Mouse (Mus musculus) liver, embryonic 14.5 days (tissue): ENCODE data around the gene Olfr1270. TPM values are rescaled to one million over a fixed set of nuclear protein-coding genes. Genes with fewer than 3 reads are reported as not detected.
"Not testable (repeated sequence)": the region's sequence is repeated elsewhere in the genome, so short reads cannot be mapped to it uniquely, and the experiment has no call there.

Experiments used
- ATAC-seq: fragments of 200-750 bp; cut with Nextera tagmentation; 2 replicates; pipeline ENCODE4 v1.8.0; 2017; ENCODE audit warnings: moderate number of reproducible peaks, mild to moderate bottlenecking, moderate library complexity; ENCODE audit not compliant: insufficient read depth
- DNase-seq, 3 experiments: peaks; one replicate each; pipeline ENCODE4 v3.0.0-alpha.2; 2012 to 2013; ENCODE audit warnings: low read depth in 3 of 3, low spot score in 3 of 3
- H3K27ac ChIP-seq: fragments of 300-500 bp; sonication (generic); 2 replicates; pipeline ENCODE4 v1.5.1; 2014; ENCODE audit warnings: moderate library complexity, mild to moderate bottlenecking, control low read depth, inconsistent platforms
- H3K27me3 ChIP-seq: fragments of 300-500 bp; sonication (generic); 2 replicates; pipeline ENCODE4 v1.6.1; 2014; ENCODE audit warnings: mild to moderate bottlenecking, low read length, moderate library complexity; ENCODE audit not compliant: control insufficient read depth, insufficient read depth
- H3K36me3 ChIP-seq: fragments of 300-500 bp; sonication (generic); replicated peaks from 2 replicates; pipeline ENCODE4 v1.6.1; 2014; ENCODE audit warnings: low read depth; ENCODE audit not compliant: control insufficient read depth, insufficient read depth
- H3K4me1 ChIP-seq, 2 experiments: fragments of 200-500 bp in 1 of 2; fragments of 300-500 bp in 1 of 2; sonication (generic) in 1 of 2; replicated peaks; 2 replicates each; pipeline ENCODE4 v1.6.1; 2012 to 2014; ENCODE audit warnings: antibody characterized with exemption in 1 of 2, inconsistent platforms in 1 of 2, low read length in 1 of 2; ENCODE audit not compliant: control insufficient read depth in 2 of 2, insufficient read depth in 2 of 2
- H3K4me2 ChIP-seq: fragments of 300-500 bp; sonication (generic); 2 replicates; pipeline ENCODE4 v1.6.1; 2014; ENCODE audit warnings: low read depth, mild to moderate bottlenecking, control low read depth, moderate library complexity
- H3K4me3 ChIP-seq, 2 experiments: fragments of 200-500 bp in 1 of 2; fragments of 300-500 bp in 1 of 2; sonication (generic) in 1 of 2; 2 replicates each; pipeline ENCODE4 v1.5.1; 2012 to 2014; ENCODE audit warnings: low read depth in 2 of 2, low read length in 2 of 2, mild to moderate bottlenecking in 2 of 2, control low read depth in 1 of 2, inconsistent platforms in 1 of 2, moderate library complexity in 1 of 2; ENCODE audit not compliant: insufficient read depth in 1 of 2
- H3K9ac ChIP-seq: fragments of 300-500 bp; sonication (generic); replicated peaks from 2 replicates; pipeline ENCODE4 v1.6.1; 2014; ENCODE audit warnings: mild to moderate bottlenecking, control low read depth, moderate library complexity
- H3K9me3 ChIP-seq: fragments of 300-500 bp; sonication (generic); 2 replicates; pipeline ENCODE4 v1.6.1; 2016; ENCODE audit warnings: low read length, mixed read lengths; ENCODE audit not compliant: control insufficient read depth
- CTCF ChIP-seq: IDR thresholded peaks from 2 replicates; pipeline ENCODE4 v1.5.1; 2016; ENCODE audit warnings: antibody characterized with exemption, low read depth, control low read depth
- EP300 ChIP-seq: IDR thresholded peaks from 2 replicates; pipeline ENCODE4 v1.6.1; 2016; ENCODE audit warnings: antibody characterized with exemption, low read depth
- WGBS: fragments of 180-500 bp; shearing (Covaris S2); extraction: QIAGEN DNeasy Blood & Tissue Kit; methylation state at CpG from one replicate; pipeline ENCODE4 v1.1.7; 2014; ENCODE audit not compliant: insufficient replicate concordance; 5-methylcytosine and 5-hydroxymethylcytosine counted together
- polyA plus RNA-seq, 2 experiments: library from polyadenylated mRNA; depleted of rRNA in 1 of 2; stranded (reverse) in 1 of 2; unstranded in 1 of 2; fragments of >200 nt; fragmentation: Nextera tagmentation in 1 of 2; extraction: Ambion mirVana in 1 of 2; gene quantifications; 2 replicates each; pipeline versions ENCODE4 v1.2.1 to v1.2.3; 2012 to 2014

Gene Olfr1270
- polyA plus RNA-seq (2012; rRNA removed) = not detected in 2 replicates
- not detected in 2 replicates for polyA plus RNA-seq (2014; fragmentation: Nextera tagmentation; extraction: Ambion mirVana)

- Histone ChIP-seq H3K4me2 (no peak within 1 kb of the TSS), H3K4me3 (no peak within 1 kb of the TSS), H3K4me1 (no peaks in the 10 kb centered on the region), H3K36me3 (no peaks in the 10 kb centered on the region), H3K9me3 (no peaks in the 10 kb centered on the region), H3K9ac (no peak within 1 kb of the TSS), H3K27me3 (no peaks in the 10 kb centered on the region), H3K27ac (no peak within 1 kb of the TSS)
- DNase-seq (no peak), ATAC-seq (no peak)
- TF ChIP-seq CTCF = no peak
- no peak for TF ChIP-seq EP300
- 67% methylated on average over 3 of the region's 3 CpGs for WGBS
Measured at GRCm38 (mm10) chr2:90152991-90153390, at the start of gene Olfr1270. Gene Olfr1270, minus strand, starts transcription at chr2:90153091.

DNA sequence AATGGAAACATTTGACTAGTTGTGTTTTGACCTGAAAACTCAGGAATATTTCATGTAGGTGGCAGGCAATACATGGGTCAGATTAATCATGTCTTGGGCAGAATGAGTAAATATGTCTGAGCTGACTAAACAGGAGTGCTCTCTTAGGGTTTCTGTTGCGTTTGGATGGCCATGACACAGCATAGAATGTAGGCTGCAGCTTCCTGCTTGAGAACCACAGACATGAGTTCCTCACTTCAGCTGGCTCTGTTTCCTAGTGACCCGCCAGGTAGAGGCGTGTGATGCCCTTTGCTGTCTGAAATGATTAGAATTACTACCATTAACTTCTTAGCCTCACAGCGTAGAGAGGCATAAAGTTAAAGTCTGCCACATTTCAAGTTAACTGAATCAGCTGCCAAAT lies 46.7 kb upstream of the Olfr1270 start:
- not testable (repeated sequence) for ATAC-seq, DNase-seq, H3K9me3 ChIP-seq, H3K4me2 ChIP-seq, H3K36me3 ChIP-seq, H3K4me3 ChIP-seq, H3K27me3 ChIP-seq, H3K27ac ChIP-seq, H3K9ac ChIP-seq, H3K4me1 ChIP-seq
- WGBS = no CpG with 5 or more reads among the region's 4 CpGs

GRCm38 (mm10) chr2:90195285-90195684 lies 42.4 kb upstream of the Olfr1270 start:
- H3K4me2 ChIP-seq, H3K36me3 ChIP-seq, H3K27me3 ChIP-seq, H3K4me3 ChIP-seq, H3K4me1 ChIP-seq, H3K9me3 ChIP-seq, H3K27ac ChIP-seq, H3K9ac ChIP-seq, DNase-seq, ATAC-seq: not testable (repeated sequence)
- WGBS = no CpG with 5 or more reads among the region's 6 CpGs

DNA sequence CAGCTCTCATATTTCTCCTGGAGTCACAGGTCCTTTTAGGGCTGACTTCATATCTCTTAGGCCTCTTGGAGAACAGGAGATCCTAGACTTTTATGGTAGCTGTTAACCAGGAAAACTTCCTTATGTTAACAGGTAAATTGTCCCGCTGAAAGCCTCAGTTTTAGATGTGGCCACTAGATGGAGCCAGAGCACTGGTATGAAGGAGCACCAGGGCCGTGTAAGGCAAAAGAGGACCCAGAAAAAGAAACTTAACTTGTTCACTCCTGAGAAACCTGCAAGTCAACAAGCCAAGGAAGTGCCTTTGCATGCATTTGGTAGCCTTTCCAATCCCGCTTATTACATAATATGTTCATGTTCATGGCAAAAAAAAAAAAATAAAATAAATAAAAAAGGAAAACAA lies 41.9 kb upstream of the Olfr1270 start:
- not testable (repeated sequence) for H3K27ac ChIP-seq, DNase-seq, H3K9me3 ChIP-seq, H3K9ac ChIP-seq, ATAC-seq, H3K4me3 ChIP-seq, H3K4me1 ChIP-seq, H3K27me3 ChIP-seq, H3K36me3 ChIP-seq, H3K4me2 ChIP-seq
- WGBS = no CpG with 5 or more reads among the region's 3 CpGs

DNA sequence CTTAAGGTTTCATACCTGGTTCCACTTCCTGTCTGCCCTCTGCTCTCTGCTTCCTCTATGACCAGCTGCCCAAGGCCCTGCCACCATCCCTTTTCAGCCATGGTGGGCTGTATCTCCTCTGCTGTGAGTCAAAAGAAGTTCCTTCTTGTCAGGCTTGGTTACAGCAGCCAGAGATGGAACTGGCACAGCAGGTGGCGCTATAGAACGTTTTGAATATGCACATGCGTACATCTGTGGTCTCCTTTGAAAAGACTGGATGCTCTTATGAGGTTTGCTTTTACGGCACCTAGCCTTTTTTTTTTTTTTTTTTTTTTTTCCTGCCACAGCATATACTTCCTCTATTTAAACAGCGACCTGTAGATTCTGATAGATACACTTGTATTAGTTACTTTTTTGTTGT lies 34.2 kb upstream of the Olfr1270 start:
- no CpG with 5 or more reads among the region's 5 CpGs for WGBS
- H3K4me1 ChIP-seq, H3K36me3 ChIP-seq: not testable (repeated sequence)

DNA sequence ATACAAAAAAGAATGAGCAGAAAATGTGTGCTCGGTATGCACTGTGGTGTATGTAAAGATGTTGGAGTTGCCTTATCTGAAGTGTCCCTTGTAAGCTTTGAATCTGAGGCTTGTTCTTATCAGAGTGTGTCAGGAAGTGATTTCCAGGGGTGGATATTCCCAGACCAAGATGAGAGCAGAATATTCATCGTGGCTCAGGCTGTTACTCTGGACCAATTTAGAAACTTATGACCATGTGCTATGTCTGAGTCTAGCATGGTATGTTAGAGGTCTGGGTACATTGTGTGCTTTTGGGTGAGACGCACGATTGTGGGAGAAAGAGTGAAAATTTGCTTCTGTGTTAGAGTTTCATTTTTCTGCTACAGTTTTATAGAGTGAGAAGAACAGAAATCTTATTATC lies 33.2 kb upstream of the Olfr1270 start:
- not testable (repeated sequence) for H3K4me2 ChIP-seq, H3K4me3 ChIP-seq, H3K9me3 ChIP-seq, H3K27me3 ChIP-seq, H3K27ac ChIP-seq, DNase-seq, H3K4me1 ChIP-seq, H3K9ac ChIP-seq, ATAC-seq, H3K36me3 ChIP-seq
- WGBS = no CpG with 5 or more reads among the region's 4 CpGs

More for the DNA sequence above, 34.2 kb upstream of the Olfr1270 start:
- H3K9me3 ChIP-seq, H3K27me3 ChIP-seq, DNase-seq, H3K9ac ChIP-seq, H3K27ac ChIP-seq, H3K4me3 ChIP-seq, ATAC-seq, H3K4me2 ChIP-seq: not testable (repeated sequence)
